Mouse (Mus musculus): ENCODE measurements around the gene Cntnap5a. TPM values are rescaled to one million over a fixed set of nuclear protein-coding genes. Genes with fewer than 3 reads are reported as not detected.

Cntnap5a gene
- polyA plus RNA-seq, 1 experiment from 2014 or later: not detected

GRCm38 (mm10) chr1:116035897-116036296 lies 351.3 kb downstream of the Cntnap5a start:
- no peak for ATAC-seq
- Histone ChIP-seq H3K36me3 (ENCODE audit: insufficient read depth, low read length) (no peaks in the 10 kb centered on the region), H3K9ac (replicated peaks; ENCODE audit: low read depth) (no peak overlapping the region), H3K4me1 (ENCODE audit: insufficient read depth, low read depth, low read length) (no peaks in the 10 kb centered on the region), H3K4me2 (replicated peaks; ENCODE audit: low read depth, low read length) (no peak overlapping the region), H3K27ac (ENCODE audit: low read length) (no peak overlapping the region), H3K9me3 (ENCODE audit: low read length) (no peaks in the 10 kb centered on the region), H3K4me3 (ENCODE audit: low read depth, low read length) (no peak overlapping the region), H3K27me3 (replicated peaks; ENCODE audit: insufficient read depth, low read length) (no peaks in the 10 kb centered on the region)
- WGBS: 39% methylated on average over 1 of the region's 1 CpGs
- TF ChIP-seq CTCF (IDR thresholded peaks at IDR 0.05): no peak
- no peak for TF ChIP-seq EP300 (IDR thresholded peaks at IDR 0.05)
- no peak for DNase-seq (ENCODE audit: low spot score)

DNA sequence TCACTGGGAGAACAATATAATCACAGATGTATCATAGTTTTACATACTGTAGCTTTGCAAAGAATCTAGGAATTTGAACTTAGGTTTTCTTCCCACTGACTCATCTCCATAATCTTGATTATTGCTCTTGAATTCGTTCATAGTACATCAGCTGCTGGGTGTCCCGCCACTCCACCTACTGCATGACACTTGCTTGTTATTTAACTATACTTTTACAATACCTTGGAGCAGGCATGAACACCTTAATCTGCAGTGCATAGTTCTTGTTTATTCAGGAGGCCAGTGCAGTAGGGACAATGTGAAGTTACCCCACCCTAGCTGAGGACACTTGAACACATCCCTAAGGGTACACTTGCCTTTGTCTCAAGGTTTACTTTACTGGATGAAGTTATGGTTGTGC lies 352.3 kb downstream of the Cntnap5a start:
- WGBS: 74% methylated on average over 2 of the region's 2 CpGs

DNA sequence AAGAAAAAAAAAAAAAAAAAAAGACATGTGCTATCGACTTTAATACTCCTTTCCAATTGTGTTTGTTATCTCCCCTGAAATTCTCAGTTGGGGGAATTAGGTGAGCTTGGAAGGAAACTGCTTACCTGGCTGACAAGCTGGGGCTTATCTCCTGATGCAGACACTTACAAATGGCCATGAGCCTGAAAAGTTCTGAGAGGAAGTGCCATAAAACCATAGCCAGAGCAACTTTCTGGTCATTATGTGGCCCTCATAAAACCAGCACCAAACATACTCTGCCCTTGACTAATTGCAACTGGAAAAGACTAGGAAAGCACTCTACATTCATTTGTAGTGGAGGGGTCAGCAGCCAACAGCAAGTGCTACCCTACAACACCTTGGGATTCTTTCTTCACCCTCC lies 359.5 kb downstream of the Cntnap5a start:
- no peak for ATAC-seq
- H3K9ac ChIP-seq (replicated peaks; ENCODE audit: low read depth): no peak overlapping the region
- no peaks in the 10 kb centered on the region for H3K4me1 ChIP-seq (ENCODE audit: insufficient read depth, low read depth, low read length)
- H3K4me3 ChIP-seq (ENCODE audit: low read depth, low read length): no peak overlapping the region
- H3K9me3 ChIP-seq (ENCODE audit: low read length): no peaks in the 10 kb centered on the region
- WGBS: 29% methylated on average over 1 of the region's 1 CpGs
- DNase-seq (ENCODE audit: low spot score): no peak
- TF ChIP-seq EP300 (IDR thresholded peaks at IDR 0.05): no peak
- TF ChIP-seq CTCF (IDR thresholded peaks at IDR 0.05): no peak
- no peaks in the 10 kb centered on the region for H3K27me3 ChIP-seq (replicated peaks; ENCODE audit: insufficient read depth, low read length)
- H3K27ac ChIP-seq (ENCODE audit: low read length): no peak overlapping the region
- no peaks in the 10 kb centered on the region for H3K36me3 ChIP-seq (ENCODE audit: insufficient read depth, low read length)
- no peak overlapping the region for H3K4me2 ChIP-seq (replicated peaks; ENCODE audit: low read depth, low read length)

More for the DNA sequence above, 352.3 kb downstream of the Cntnap5a start:
- Histone ChIP-seq H3K4me3 (ENCODE audit: low read depth, low read length) (no peak overlapping the region), H3K27ac (ENCODE audit: low read length) (no peak overlapping the region), H3K4me1 (ENCODE audit: insufficient read depth, low read depth, low read length) (no peaks in the 10 kb centered on the region), H3K9ac (replicated peaks; ENCODE audit: low read depth) (no peak overlapping the region), H3K27me3 (replicated peaks; ENCODE audit: insufficient read depth, low read length) (no peaks in the 10 kb centered on the region), H3K9me3 (ENCODE audit: low read length) (no peaks in the 10 kb centered on the region), H3K36me3 (ENCODE audit: insufficient read depth, low read length) (no peaks in the 10 kb centered on the region), H3K4me2 (replicated peaks; ENCODE audit: low read depth, low read length) (no peak overlapping the region)
- ATAC-seq: no peak
- no peak for DNase-seq (ENCODE audit: low spot score)
- TF ChIP-seq CTCF (IDR thresholded peaks at IDR 0.05): no peak
- no peak for TF ChIP-seq EP300 (IDR thresholded peaks at IDR 0.05)

DNA sequence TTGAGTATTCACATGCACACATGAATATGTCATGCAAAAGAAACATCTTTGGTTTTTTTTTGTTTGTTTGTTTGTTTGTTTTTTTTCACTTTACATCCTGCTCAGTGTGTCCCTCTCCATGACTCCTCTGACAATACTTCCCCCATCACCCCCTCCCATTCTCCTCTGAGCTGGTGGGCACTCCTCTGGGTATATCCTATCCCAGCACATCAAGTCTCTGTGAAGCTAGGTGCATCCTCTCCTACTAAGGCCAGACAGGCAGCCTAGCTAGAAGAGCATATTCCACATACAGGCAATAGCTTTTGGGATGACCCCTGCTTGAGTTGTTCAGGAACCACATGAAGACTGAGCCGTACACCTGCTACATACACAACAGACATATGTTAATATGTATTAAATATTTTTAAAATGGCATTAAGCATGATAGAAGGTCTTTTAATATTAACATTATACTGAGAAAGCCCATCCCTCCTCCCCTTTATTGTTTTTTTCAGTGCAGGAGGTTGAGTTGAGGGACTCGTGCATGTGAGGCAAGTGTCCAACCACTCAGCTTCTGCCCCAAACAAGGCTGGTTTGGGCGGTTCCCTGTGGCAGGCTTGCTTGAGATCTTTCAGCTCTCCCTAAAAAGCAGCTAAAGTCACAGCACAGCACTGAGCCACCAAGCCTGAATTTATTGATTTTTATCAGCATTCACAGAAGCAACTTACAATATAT lies 422.6 kb downstream of the Cntnap5a start:
- DNase-seq (ENCODE audit: low spot score) (no peak), ATAC-seq (no peak)
- WGBS: 79% methylated on average over 3 of the region's 3 CpGs
- H3K36me3 ChIP-seq (ENCODE audit: insufficient read depth, low read length): no peaks in the 10 kb centered on the region
- no peak for TF ChIP-seq EP300 (IDR thresholded peaks at IDR 0.05)
- H3K4me3 ChIP-seq (ENCODE audit: low read depth, low read length): no peak overlapping the region
- no peak overlapping the region for H3K9ac ChIP-seq (replicated peaks; ENCODE audit: low read depth)
- no peaks in the 10 kb centered on the region for H3K27me3 ChIP-seq (replicated peaks; ENCODE audit: insufficient read depth, low read length)
- H3K4me2 ChIP-seq (replicated peaks; ENCODE audit: low read depth, low read length): no peak overlapping the region
- H3K4me1 ChIP-seq (ENCODE audit: insufficient read depth, low read depth, low read length): no peaks in the 10 kb centered on the region
- H3K9me3 ChIP-seq (ENCODE audit: low read length): no peaks in the 10 kb centered on the region
- no peak overlapping the region for H3K27ac ChIP-seq (ENCODE audit: low read length)

DNA sequence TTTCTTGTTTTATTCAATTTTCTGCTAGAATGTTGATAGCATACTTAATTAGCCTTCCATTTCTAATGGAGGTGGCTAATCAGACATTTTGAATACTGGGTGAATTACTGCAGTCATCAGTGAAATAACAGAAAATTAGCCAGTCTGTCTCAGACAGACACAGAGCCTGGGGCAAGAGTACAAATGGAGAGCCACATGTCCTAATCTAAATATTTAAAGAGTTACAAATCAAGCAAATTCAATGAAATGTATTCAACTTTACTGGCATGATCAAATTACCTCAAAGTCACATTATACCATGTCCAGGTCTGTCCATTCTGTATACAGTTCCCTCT lies 423.1 kb downstream of the Cntnap5a start:
- H3K36me3 ChIP-seq (ENCODE audit: insufficient read depth, low read length): no peaks in the 10 kb centered on the region
- no peak overlapping the region for H3K4me2 ChIP-seq (replicated peaks; ENCODE audit: low read depth, low read length)
- no peaks in the 10 kb centered on the region for H3K4me1 ChIP-seq (ENCODE audit: insufficient read depth, low read depth, low read length)
- no peak for DNase-seq (ENCODE audit: low spot score)
- H3K9me3 ChIP-seq (ENCODE audit: low read length): no peaks in the 10 kb centered on the region
- TF ChIP-seq CTCF (IDR thresholded peaks at IDR 0.05) (no peak), EP300 (IDR thresholded peaks at IDR 0.05) (no peak)
- ATAC-seq: no peak
- no peak overlapping the region for H3K9ac ChIP-seq (replicated peaks; ENCODE audit: low read depth)
- no peak overlapping the region for H3K4me3 ChIP-seq (ENCODE audit: low read depth, low read length)
- H3K27ac ChIP-seq (ENCODE audit: low read length): no peak overlapping the region
- no peaks in the 10 kb centered on the region for H3K27me3 ChIP-seq (replicated peaks; ENCODE audit: insufficient read depth, low read length)

- ATAC-seq (no peak), DNase-seq (ENCODE audit: low spot score) (no peak)
- Histone ChIP-seq H3K4me3 (ENCODE audit: low read depth, low read length) (no peak overlapping the region), H3K9me3 (ENCODE audit: low read length) (no peaks in the 10 kb centered on the region), H3K9ac (replicated peaks; ENCODE audit: low read depth) (no peak overlapping the region), H3K4me1 (ENCODE audit: insufficient read depth, low read depth, low read length) (no peaks in the 10 kb centered on the region), H3K36me3 (ENCODE audit: insufficient read depth, low read length) (no peaks in the 10 kb centered on the region), H3K27me3 (replicated peaks; ENCODE audit: insufficient read depth, low read length) (no peaks in the 10 kb centered on the region), H3K27ac (ENCODE audit: low read length) (no peak overlapping the region), H3K4me2 (replicated peaks; ENCODE audit: low read depth, low read length) (no peak overlapping the region)
- TF ChIP-seq EP300 (IDR thresholded peaks at IDR 0.05) (no peak), CTCF (IDR thresholded peaks at IDR 0.05) (no peak)
These were observed 423.8 kb downstream of the Cntnap5a start for GRCm38 (mm10) chr1:116108381-116108780.

GRCm38 (mm10) chr1:116125767-116126166 lies 441.2 kb downstream of the Cntnap5a start:
- ATAC-seq (no peak), DNase-seq (ENCODE audit: low spot score) (no peak)
- Histone ChIP-seq H3K36me3 (ENCODE audit: insufficient read depth, low read length) (no peaks in the 10 kb centered on the region), H3K9me3 (ENCODE audit: low read length) (no peaks in the 10 kb centered on the region), H3K4me2 (replicated peaks; ENCODE audit: low read depth, low read length) (no peak overlapping the region), H3K4me1 (ENCODE audit: insufficient read depth, low read depth, low read length) (no peaks in the 10 kb centered on the region), H3K27ac (ENCODE audit: low read length) (no peak overlapping the region), H3K9ac (replicated peaks; ENCODE audit: low read depth) (no peak overlapping the region), H3K4me3 (ENCODE audit: low read depth, low read length) (no peak overlapping the region), H3K27me3 (replicated peaks; ENCODE audit: insufficient read depth, low read length) (no peaks in the 10 kb centered on the region)
- WGBS: 55% methylated on average over 1 of the region's 1 CpGs
- no peak for TF ChIP-seq CTCF (IDR thresholded peaks at IDR 0.05)
- TF ChIP-seq EP300 (IDR thresholded peaks at IDR 0.05): no peak

Data from lung, postnatal 0 days (tissue).